Mouse (Mus musculus) stomach, postnatal 0 days (tissue): Measurements from ENCODE around the gene Sh3glb2. TPM values are rescaled to one million over a fixed set of nuclear protein-coding genes. Genes with fewer than 3 reads are reported as not detected.

Experiments used
- ATAC-seq: fragments of 200-750 bp; cut with Nextera tagmentation; 2 replicates; pipeline ENCODE4 v1.8.0; 2017; ENCODE audit not compliant: low FRiP score, low TSS enrichment
- DNase-seq: peaks from one replicate; pipeline ENCODE4 v3.0.0-alpha.2; 2016; ENCODE audit warnings: low spot score
- H3K27ac ChIP-seq: fragments of 300-500 bp; sonication (generic); replicated peaks from 2 replicates; pipeline ENCODE4 v1.5.1; 2014; ENCODE audit warnings: mild to moderate bottlenecking, control low read depth
- H3K27me3 ChIP-seq: fragments of 300-500 bp; sonication (generic); 2 replicates; pipeline ENCODE4 v1.6.1; 2014; ENCODE audit warnings: low read length; ENCODE audit not compliant: control insufficient read depth, insufficient read depth
- H3K36me3 ChIP-seq: fragments of 300-500 bp; sonication (generic); 2 replicates; pipeline ENCODE4 v1.6.1; 2014; ENCODE audit warnings: low read length, mixed read lengths; ENCODE audit not compliant: control insufficient read depth, insufficient read depth
- H3K4me1 ChIP-seq: fragments of 300-500 bp; sonication (generic); replicated peaks from 2 replicates; pipeline ENCODE4 v1.6.1; 2014; ENCODE audit warnings: antibody characterized with exemption; ENCODE audit not compliant: control insufficient read depth, insufficient read depth
- H3K4me2 ChIP-seq: fragments of 300-500 bp; sonication (generic); replicated peaks from 2 replicates; pipeline ENCODE4 v1.6.1; 2014; ENCODE audit warnings: low read depth, mild to moderate bottlenecking, control low read depth, moderate library complexity
- H3K4me3 ChIP-seq: fragments of 300-500 bp; sonication (generic); 2 replicates; pipeline ENCODE4 v1.5.1; 2014; ENCODE audit warnings: low read depth, low read length, control low read depth
- H3K9ac ChIP-seq: fragments of 300-500 bp; sonication (generic); 2 replicates; pipeline ENCODE4 v1.6.1; 2014; ENCODE audit warnings: mild to moderate bottlenecking, low read length, control low read depth, mixed read lengths
- H3K9me3 ChIP-seq: fragments of 300-500 bp; sonication (generic); 2 replicates; pipeline ENCODE4 v1.6.1; 2016; ENCODE audit warnings: low read length; ENCODE audit not compliant: control insufficient read depth
- CTCF ChIP-seq: IDR thresholded peaks from 2 replicates; pipeline ENCODE4 v1.5.1; 2016; ENCODE audit warnings: antibody characterized with exemption, low read depth, mild to moderate bottlenecking, moderate library complexity
- EP300 ChIP-seq: optimal IDR thresholded peaks from 2 replicates; pipeline ENCODE3; 2016; ENCODE audit warnings: antibody characterized with exemption
- WGBS: fragments of 180-500 bp; shearing (Covaris S2); extraction: QIAGEN DNeasy Blood & Tissue Kit; methylation state at CpG from one replicate; pipeline ENCODE4 v1.1.7; 2014; 5-methylcytosine and 5-hydroxymethylcytosine counted together
- polyA plus RNA-seq: library from polyadenylated mRNA; unstranded; fragments of >200 nt; fragmentation: Nextera tagmentation; extraction: Ambion mirVana; gene quantifications from 2 replicates; pipeline ENCODE4 v1.2.1, GENCODE M21; 2015

Gene Sh3glb2
- polyA plus RNA-seq, 1 experiment from 2014 or later, result 84.9 TPM

DNA sequence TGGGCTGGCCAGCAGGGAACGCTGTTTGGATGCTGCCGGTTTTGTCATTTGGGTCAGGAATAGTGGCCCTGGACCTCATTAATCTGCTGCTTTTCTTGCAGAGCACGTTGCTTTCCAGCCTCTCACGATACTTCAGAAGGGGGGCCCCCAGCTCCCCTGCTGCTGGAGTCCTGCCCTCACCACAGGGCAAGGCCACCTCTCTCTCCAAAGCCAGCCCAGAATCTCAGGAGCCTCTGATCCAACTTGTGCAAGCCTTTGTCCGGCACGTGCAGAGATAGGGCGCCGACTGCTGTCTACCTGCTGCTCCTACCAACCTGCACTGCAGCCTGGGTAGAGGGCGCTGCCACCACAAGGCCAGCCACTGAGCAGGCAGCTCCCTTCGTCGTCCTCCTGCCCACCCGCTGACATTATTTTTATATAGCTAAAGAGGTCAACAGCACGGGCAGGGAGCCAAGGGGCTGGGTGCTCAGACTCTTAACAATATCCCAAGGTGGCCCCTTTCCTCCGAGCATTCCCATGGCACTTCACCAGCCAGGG, 15.5 kb downstream of the Sh3glb2 start:
- H3K27me3 ChIP-seq, result no peaks in the 10 kb centered on the region
- TF ChIP-seq EP300 (no peak), CTCF (peak; percentile 61)
- no peaks in the 10 kb centered on the region for H3K9me3 ChIP-seq
- no peak overlapping the region for H3K4me2 ChIP-seq
- peaks cover 42% of the 10 kb centered on the region for H3K36me3 ChIP-seq
- H3K4me1 ChIP-seq, result no peaks in the 10 kb centered on the region
- peak overlapping the region; percentile 63; the same call in 1 of the 2 replicates for H3K27ac ChIP-seq
- DNase-seq, result peak; percentile 45
- H3K9ac ChIP-seq, result no peak overlapping the region
- no peak overlapping the region for H3K4me3 ChIP-seq
- no peak for ATAC-seq
- WGBS, result 41% methylated on average over 14 of the region's 14 CpGs

- TF ChIP-seq CTCF (no peak), EP300 (no peak)
- Histone ChIP-seq H3K36me3 (peaks cover 42% of the 10 kb centered on the region), H3K27ac (no peak overlapping the region), H3K4me3 (no peak overlapping the region), H3K9ac (no peak overlapping the region), H3K27me3 (no peaks in the 10 kb centered on the region), H3K4me2 (no peak overlapping the region), H3K4me1 (no peaks in the 10 kb centered on the region), H3K9me3 (no peaks in the 10 kb centered on the region)
- whole genome bisulfite sequencing, result 81% methylated on average over 7 of the region's 7 CpGs
- DNase-seq, result no peak
- no peak for ATAC-seq
Observed at GRCm38 (mm10) chr2:30342544-30342943, 16.6 kb downstream of the Sh3glb2 start.

- no peak overlapping the region for H3K27ac ChIP-seq
- H3K4me2 ChIP-seq, result no peak overlapping the region
- WGBS, result 88% methylated on average over 3 of the region's 3 CpGs
- DNase-seq (no peak), ATAC-seq (no peak)
- H3K36me3 ChIP-seq, result peaks cover 44% of the 10 kb centered on the region
- no peak overlapping the region for H3K4me3 ChIP-seq
- H3K9ac ChIP-seq, result no peak overlapping the region
- no peak for TF ChIP-seq CTCF
- no peak for TF ChIP-seq EP300
- no peaks in the 10 kb centered on the region for H3K4me1 ChIP-seq
- no peaks in the 10 kb centered on the region for H3K9me3 ChIP-seq
- no peaks in the 10 kb centered on the region for H3K27me3 ChIP-seq
Observed at GRCm38 (mm10) chr2:30342061-30342460, 17.1 kb downstream of the Sh3glb2 start.

- no peak for DNase-seq
- H3K27ac ChIP-seq, result no peak overlapping the region
- H3K4me1 ChIP-seq, result no peaks in the 10 kb centered on the region
- TF ChIP-seq CTCF (no peak), EP300 (no peak)
- 82% methylated on average over 12 of the region's 12 CpGs for WGBS
- ATAC-seq, result no peak
- H3K4me2 ChIP-seq, result no peak overlapping the region
- H3K9me3 ChIP-seq, result no peaks in the 10 kb centered on the region
- no peak overlapping the region for H3K9ac ChIP-seq
- no peak overlapping the region for H3K4me3 ChIP-seq
- no peaks in the 10 kb centered on the region for H3K27me3 ChIP-seq
- H3K36me3 ChIP-seq, result peaks cover 42% of the 10 kb centered on the region
Observed at GRCm38 (mm10) chr2:30337179-30337578, 22.0 kb downstream of the Sh3glb2 start.

- Histone ChIP-seq H3K36me3 (peaks cover 39% of the 10 kb centered on the region), H3K4me1 (no peaks in the 10 kb centered on the region), H3K9me3 (no peaks in the 10 kb centered on the region), H3K9ac (no peak overlapping the region), H3K4me3 (no peak overlapping the region), H3K27ac (no peak overlapping the region), H3K27me3 (no peaks in the 10 kb centered on the region), H3K4me2 (no peak overlapping the region)
- ATAC-seq (no peak), DNase-seq (no peak)
- WGBS, result 89% methylated on average over 16 of the region's 16 CpGs
- TF ChIP-seq EP300 (no peak), CTCF (no peak)
Observed at GRCm38 (mm10) chr2:30336174-30336915, 22.8 kb downstream of the Sh3glb2 start.

- Histone ChIP-seq H3K9ac (no peak overlapping the region), H3K27me3 (no peaks in the 10 kb centered on the region), H3K27ac (no peak overlapping the region), H3K36me3 (peaks cover 39% of the 10 kb centered on the region), H3K4me2 (no peak overlapping the region), H3K4me1 (no peaks in the 10 kb centered on the region), H3K9me3 (no peaks in the 10 kb centered on the region), H3K4me3 (no peak overlapping the region)
- no peak for TF ChIP-seq CTCF
- WGBS, result 96% methylated on average over 2 of the region's 2 CpGs
- DNase-seq (no peak), ATAC-seq (no peak)
Observed at GRCm38 (mm10) chr2:30335324-30335723, 23.8 kb downstream of the Sh3glb2 start.
